ENCODE assay signal across 8 mouse cellular contexts in the genomic region with DNA sequence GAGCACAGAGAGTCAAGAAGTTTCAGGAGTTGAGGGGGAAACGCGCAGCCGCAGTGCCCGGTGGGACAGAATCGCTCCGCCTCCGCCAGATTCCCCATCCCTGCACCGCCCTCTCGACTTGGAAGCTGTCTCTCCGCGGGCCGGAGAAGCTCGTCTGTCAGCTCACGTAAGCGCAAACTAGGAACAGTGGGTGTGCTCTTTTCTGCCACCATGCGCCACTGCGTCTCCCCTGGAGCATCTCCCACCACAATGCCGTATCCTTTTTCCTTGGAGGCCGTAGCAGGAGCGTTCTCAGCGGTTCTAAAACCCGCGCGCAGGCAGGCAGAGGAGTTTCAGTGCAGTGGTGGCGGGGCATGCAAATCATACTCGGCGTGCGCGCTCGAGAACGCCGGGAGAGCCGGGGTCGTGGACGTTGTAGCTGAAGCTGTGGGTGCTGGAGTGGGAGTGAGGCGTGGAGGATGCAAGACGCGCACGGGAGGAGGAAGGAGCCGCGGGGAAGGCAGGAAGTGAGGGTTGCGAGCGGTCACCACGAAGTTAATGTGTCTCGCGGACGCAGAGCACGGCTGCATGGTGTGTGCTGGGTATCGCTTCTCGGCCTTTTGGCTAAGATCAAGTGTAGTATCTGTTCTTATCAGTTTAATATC. TPM values are rescaled to one million over a fixed set of nuclear protein-coding genes. Genes with fewer than 3 reads are reported as not detected.
A peak's percentile ranks its signal among the peaks of the same experiment; 100 is the strongest.
DNase-seq lines count a peak whose midpoint lies in the region; ATAC-seq and TF ChIP-seq lines count a peak whose summit lies in the region.
"Not testable (repeated sequence)": the region's sequence is repeated elsewhere in the genome, so short reads cannot be mapped to it uniquely, and the experiment has no call there.

No protein-coding gene starts in this region.

- H3K36me3 ChIP-seq in ES-Bruce4 (ENCODE audit: control insufficient read depth, insufficient read depth, low read length, poor library complexity, severe bottlenecking); lung, embryonic 14.5 days (ENCODE audit: insufficient read depth): not testable (repeated sequence)

- H3K9me3 ChIP-seq in ES-Bruce4 (replicated peaks; ENCODE audit: control insufficient read depth, insufficient read depth, low read length, poor library complexity, severe bottlenecking); lung, embryonic 14.5 days (ENCODE audit: low read depth, low read length): not testable (repeated sequence)

- TF ChIP-seq POLR2A in ES-Bruce4 (IDR thresholded peaks at IDR 0.05; ENCODE audit: insufficient read depth, low read length) = peak; percentile 91
- peak; percentile 69; the same call in 1 of the 2 replicates for TF ChIP-seq POLR2A in cerebellum, adult 2 months (IDR thresholded peaks at IDR 0.05; ENCODE audit: borderline replicate concordance, insufficient read depth, low read length)
- TF ChIP-seq POLR2A in olfactory bulb, adult 2 months (IDR thresholded peaks at IDR 0.05; ENCODE audit: insufficient read depth, low read depth, low read length) = peak; percentile 18; the same call in 1 of the 2 replicates

- peak overlapping the region; percentile 19 for H3K9ac ChIP-seq in ES-Bruce4 (ENCODE audit: low read depth, poor library complexity, severe bottlenecking)
- H3K9ac ChIP-seq in lung, embryonic 14.5 days = peak overlapping the region; percentile 48

- not testable (repeated sequence) for H3K4me1 ChIP-seq in ES-Bruce4 (ENCODE audit: control insufficient read depth, insufficient read depth, low read length); cerebellum, adult 2 months (ENCODE audit: control insufficient read depth, insufficient read depth, low read length); lung, embryonic 14.5 days (ENCODE audit: insufficient read depth); olfactory bulb, adult 2 months (ENCODE audit: control insufficient read depth, insufficient read depth, low read length)

- not testable (repeated sequence) for H3K27me3 ChIP-seq in ES-Bruce4 (ENCODE audit: control insufficient read depth, insufficient read depth, low read length, poor library complexity, severe bottlenecking); cerebellum, adult 2 months (ENCODE audit: control insufficient read depth, insufficient read depth, low read length); lung, embryonic 14.5 days (ENCODE audit: insufficient read depth, low read length)

- peak overlapping the region; percentile 69 for H3K4me2 ChIP-seq in lung, embryonic 14.5 days

- peak; percentile 93 for ATAC-seq in lung, embryonic 14.5 days (ENCODE audit: insufficient read depth)

- peak; percentile 71; the same call in 1 of the 2 replicates for TF ChIP-seq EP300 in ES-Bruce4 (IDR thresholded peaks at IDR 0.05; ENCODE audit: insufficient read depth, low read depth, low read length)

- DNase-seq in cerebellum, adult 2 months = peak; percentile 83 to 84
- peak; percentile 70 for DNase-seq in forelimb bud, embryonic 11.5 days (ENCODE audit: low read depth, low spot score)
- DNase-seq in heart, postnatal 4 days = peak; percentile 82
- peak; percentile 68 to 73 for DNase-seq in layer of hippocampus, adult 2 months (ENCODE audit: low spot score in 2 of 2)
- peak; percentile 87 for DNase-seq in lung, embryonic 14.5 days
- peak; percentile 39 to 44 for DNase-seq in thymus, adult 18-20 months

- peak overlapping the region; percentile 84 for H3K27ac ChIP-seq in ES-Bruce4 (ENCODE audit: insufficient read depth, low read length)
- H3K27ac ChIP-seq in cerebellum, adult 2 months (ENCODE audit: insufficient read depth, low read length) = peak overlapping the region; percentile 92
- H3K27ac ChIP-seq in layer of hippocampus, adult 2 months = peak overlapping the region; percentile 86
- H3K27ac ChIP-seq in lung, embryonic 14.5 days (ENCODE audit: low read depth) = peak overlapping the region; percentile 74
- H3K27ac ChIP-seq in olfactory bulb, adult 2 months (ENCODE audit: insufficient read depth, low read depth, low read length) = peak overlapping the region; percentile 91

- not testable (repeated sequence) for TF ChIP-seq CTCF in ES-Bruce4 (IDR thresholded peaks at IDR 0.05; ENCODE audit: low read depth, low read length); cerebellum, adult 2 months (IDR thresholded peaks at IDR 0.05; ENCODE audit: borderline replicate concordance, insufficient read depth, low read depth, low read length); layer of hippocampus, adult 2 months (conservative IDR thresholded peaks at IDR 0.05); olfactory bulb, adult 2 months (IDR thresholded peaks at IDR 0.05; ENCODE audit: insufficient read depth, low read depth, low read length)
- peak; percentile 18; the same call in 1 of the 2 replicates for TF ChIP-seq CTCF in lung, embryonic 14.5 days (IDR thresholded peaks at IDR 0.05; ENCODE audit: low read depth)

- under 1% methylated on average over 37 of the region's 50 CpGs for WGBS in cerebellum, adult 2 months
- under 1% methylated on average over 37 of the region's 50 CpGs for whole genome bisulfite sequencing in lung, embryonic 14.5 days
- WGBS in olfactory bulb, adult 2 months = under 1% methylated on average over 37 of the region's 50 CpGs

- H3K4me3 ChIP-seq in ES-Bruce4 (ENCODE audit: low read depth, low read length) = peak overlapping the region; percentile 76
- H3K4me3 ChIP-seq in cerebellum, adult 2 months (replicated peaks; ENCODE audit: insufficient read depth, low read depth, low read length) = peak overlapping the region; percentile 86
- peak overlapping the region; percentile 53 for H3K4me3 ChIP-seq in layer of hippocampus, adult 2 months
- H3K4me3 ChIP-seq in lung, embryonic 14.5 days (ENCODE audit: low read depth, low read length) = peak overlapping the region; percentile 50
- peak overlapping the region; percentile 97 for H3K4me3 ChIP-seq in olfactory bulb, adult 2 months (ENCODE audit: insufficient read depth, low read depth, low read length)

RNA-seq across cellular contexts. Expression of a gene that starts 24.4 kb away (rescaled TPM):
- 90.7 and 95.8 TPM in 2 replicates for polyA plus RNA-seq in ES-Bruce4 (2011; ENCODE audit: insufficient read depth, insufficient read length, low read depth, missing spikeins)
- 22.7 and 25.8 TPM in 2 replicates for polyA plus RNA-seq in cerebellum, adult 2 months (2012; rRNA removed)
- 10 to 100 TPM; 17.7 to 21.1 TPM for total RNA-seq in heart, postnatal 4 days (2021)
- 1 to 10 TPM; 3.1 to 3.6 TPM for total RNA-seq in layer of hippocampus, adult 2 months (2021)
- 1.5 and 1.8 TPM in 2 replicates for polyA plus RNA-seq in lung, embryonic 14.5 days (2014; fragmentation: Nextera tagmentation; extraction: Ambion mirVana)
- not detected in 2 replicates for polyA plus RNA-seq in olfactory bulb, adult 2 months (2012; ENCODE audit: insufficient read depth, insufficient read length, low replicate concordance, missing spikeins)

RNA-seq across cellular contexts. Expression of a gene that starts 47.6 kb away (rescaled TPM):
- 61.1 and 67.1 TPM in 2 replicates for polyA plus RNA-seq in ES-Bruce4 (2011; ENCODE audit: insufficient read depth, insufficient read length, low read depth, missing spikeins)
- polyA plus RNA-seq in cerebellum, adult 2 months (2012; rRNA removed) = 6.2 and 6.8 TPM in 2 replicates
- total RNA-seq in heart, postnatal 4 days (2021) = 10 to 100 TPM; 11.7 to 12.1 TPM
- total RNA-seq in layer of hippocampus, adult 2 months (2021) = 1 to 10 TPM; 5.4 to 6.7 TPM
- 22.7 and 25.6 TPM in 2 replicates for polyA plus RNA-seq in lung, embryonic 14.5 days (2014; fragmentation: Nextera tagmentation; extraction: Ambion mirVana)
- polyA plus RNA-seq in olfactory bulb, adult 2 months (2012; ENCODE audit: insufficient read depth, insufficient read length, low replicate concordance, missing spikeins) = not detected in 2 replicates

RNA-seq across cellular contexts. Expression of a gene that starts 47.7 kb away (rescaled TPM):
- 0.67 and 1.3 TPM in 2 replicates for polyA plus RNA-seq in ES-Bruce4 (2011; ENCODE audit: insufficient read depth, insufficient read length, low read depth, missing spikeins)
- 16.4 and 18.3 TPM in 2 replicates for polyA plus RNA-seq in cerebellum, adult 2 months (2012; rRNA removed)
- under 1 TPM; 0.12 to 0.16 TPM for total RNA-seq in heart, postnatal 4 days (2021)
- total RNA-seq in layer of hippocampus, adult 2 months (2021) = 10 to 100 TPM; 13.6 to 17.1 TPM
- polyA plus RNA-seq in lung, embryonic 14.5 days (2014; fragmentation: Nextera tagmentation; extraction: Ambion mirVana) = 1.1 and 2.3 TPM in 2 replicates
- not detected in 2 replicates for polyA plus RNA-seq in olfactory bulb, adult 2 months (2012; ENCODE audit: insufficient read depth, insufficient read length, low replicate concordance, missing spikeins)

Comparison
In these comparisons a context has a peak if more than half of its experiments do, and no peak if none do; other contexts are left out.
1. Peak in every context shown above with its lines: DNase-seq, ATAC-seq, H3K4me3 ChIP-seq and H3K27ac ChIP-seq.
2. POLR2A ChIP-seq: peak in every context shown above with its lines; median percentile 91 in ES-Bruce4; 69 in cerebellum, adult 2 months; 18 in olfactory bulb, adult 2 months.